Mouse (Mus musculus): ENCODE measurements around the gene Gm20479.
A peak's percentile ranks its signal among the peaks of the same experiment; 100 is the strongest.

Gm20479 gene

DNA sequence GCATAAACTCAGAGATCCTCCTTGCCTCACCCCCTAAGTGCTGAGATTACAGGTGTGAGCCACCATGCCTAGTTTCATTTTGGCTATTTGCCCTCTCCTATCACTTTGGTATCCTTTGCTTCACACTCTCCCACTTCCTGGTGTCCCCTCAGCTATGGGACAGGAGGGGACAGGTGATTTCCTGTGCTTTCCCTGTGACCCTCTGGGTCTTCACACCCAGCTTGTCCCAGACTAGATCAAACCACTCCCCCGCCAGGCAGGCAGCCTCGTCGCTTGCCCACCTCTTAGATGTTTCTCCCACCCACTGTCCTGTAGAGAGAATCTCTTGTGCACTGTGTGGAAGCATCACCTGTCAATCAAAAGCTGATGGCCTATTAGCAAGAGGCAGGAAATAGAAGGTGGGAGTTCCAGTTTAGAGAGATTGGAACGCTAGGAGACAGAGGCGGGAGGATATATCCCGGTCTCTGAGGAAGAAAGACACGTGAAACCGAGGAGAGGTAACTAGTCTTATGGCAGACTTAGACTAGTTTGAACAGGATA, 46.2 kb downstream of the Gm20479 start:
- DNase-seq (ENCODE audit: low read depth), result no peak

DNA sequence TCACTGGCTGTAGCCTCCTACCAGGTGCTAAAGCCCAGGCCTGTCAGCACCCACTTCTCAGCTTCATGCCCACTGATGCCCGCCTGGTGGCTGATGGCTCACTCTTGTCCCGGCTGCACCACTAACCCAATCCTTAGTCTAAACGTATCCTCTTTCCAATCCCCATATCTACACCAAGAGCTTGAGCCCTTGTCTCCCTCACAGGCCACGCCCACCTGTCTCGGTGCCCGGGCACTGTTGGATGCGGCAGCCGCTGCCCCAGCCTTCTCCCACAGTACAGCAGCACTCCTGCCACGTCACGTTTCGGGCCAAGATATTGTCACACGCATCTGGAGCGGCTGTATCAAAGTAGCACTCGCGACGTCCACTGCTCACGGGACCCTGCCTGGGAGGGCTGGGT, 46.9 kb downstream of the Gm20479 start:
- no peak for DNase-seq (ENCODE audit: low read depth)

DNA sequence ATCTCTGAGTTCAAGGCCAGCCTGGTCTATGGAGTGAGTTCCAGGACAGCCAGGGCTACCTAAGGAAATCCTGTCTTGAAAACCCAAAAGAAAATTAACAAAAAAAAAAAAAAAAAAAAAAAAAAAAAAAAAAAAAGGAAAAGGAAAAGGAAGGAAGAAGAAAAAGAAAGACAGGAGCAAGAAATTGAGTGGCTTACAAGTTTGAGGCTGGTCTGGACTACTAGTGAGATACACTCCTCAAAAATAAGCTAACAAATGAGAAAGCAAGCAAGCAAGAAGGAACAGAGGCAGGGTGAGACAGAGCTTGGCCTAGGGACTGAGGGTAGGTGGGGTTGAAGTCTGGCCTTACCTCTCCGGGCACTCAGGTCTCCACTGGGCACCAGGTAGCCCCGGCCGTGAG, 47.4 kb downstream of the Gm20479 start:
- DNase-seq (ENCODE audit: low read depth), result no peak

DNA sequence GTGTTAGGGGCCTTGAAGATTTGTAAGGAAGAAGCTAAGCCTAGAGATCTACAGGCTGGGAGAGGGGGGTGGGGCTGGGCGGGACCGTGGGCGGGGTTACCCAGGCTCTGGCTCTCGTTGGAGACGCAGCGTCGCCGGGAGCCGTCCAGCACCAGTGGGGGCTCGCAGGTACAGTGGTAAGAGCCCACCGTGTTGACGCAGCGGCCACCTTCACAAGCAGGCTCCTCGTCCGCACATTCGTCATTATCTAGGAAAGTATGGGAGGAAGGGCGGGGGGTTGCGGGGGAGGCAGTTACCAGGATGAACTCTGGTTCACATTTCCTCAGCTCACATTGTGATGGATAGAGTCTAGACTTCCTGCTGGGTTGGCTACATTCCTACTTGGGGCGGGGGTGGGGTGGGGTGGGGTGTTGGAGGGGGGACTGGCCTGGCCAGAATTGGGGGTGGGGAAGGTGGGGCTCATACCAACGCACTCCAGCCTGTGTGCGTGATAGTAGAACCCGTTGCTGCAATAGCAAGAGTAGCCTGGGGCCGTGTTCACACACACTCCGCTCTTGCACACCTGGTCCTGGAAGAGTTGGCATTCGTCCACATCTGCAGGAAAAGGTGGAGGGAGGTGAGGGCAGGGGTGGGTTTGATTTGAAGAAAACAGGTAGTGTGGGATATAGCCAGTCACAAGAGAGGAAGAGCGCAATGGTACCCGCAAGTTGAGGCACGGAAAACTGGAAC, 48.2 kb downstream of the Gm20479 start:
- DNase-seq (ENCODE audit: low read depth), result no peak

DNA sequence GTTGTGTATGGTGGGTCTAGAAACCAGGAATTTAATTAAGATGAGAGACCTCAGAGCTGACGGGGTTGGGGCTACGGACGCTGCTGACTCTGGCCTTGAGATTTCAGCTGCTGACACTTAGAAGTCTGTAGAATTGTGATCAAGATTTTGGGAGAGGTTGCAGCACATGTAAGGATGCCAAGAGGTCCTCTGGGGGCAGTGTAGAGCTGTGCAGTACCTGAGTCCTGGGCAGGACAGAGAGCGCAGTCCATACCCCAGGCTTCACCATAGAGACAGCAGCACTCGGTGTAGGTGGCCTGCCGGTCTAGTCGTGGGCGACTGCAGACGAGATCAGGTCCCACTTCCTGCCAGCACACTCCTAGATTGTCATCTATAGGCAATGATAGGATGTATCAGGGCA, 49.7 kb downstream of the Gm20479 start:
- DNase-seq (ENCODE audit: low read depth), result no peak

DNA sequence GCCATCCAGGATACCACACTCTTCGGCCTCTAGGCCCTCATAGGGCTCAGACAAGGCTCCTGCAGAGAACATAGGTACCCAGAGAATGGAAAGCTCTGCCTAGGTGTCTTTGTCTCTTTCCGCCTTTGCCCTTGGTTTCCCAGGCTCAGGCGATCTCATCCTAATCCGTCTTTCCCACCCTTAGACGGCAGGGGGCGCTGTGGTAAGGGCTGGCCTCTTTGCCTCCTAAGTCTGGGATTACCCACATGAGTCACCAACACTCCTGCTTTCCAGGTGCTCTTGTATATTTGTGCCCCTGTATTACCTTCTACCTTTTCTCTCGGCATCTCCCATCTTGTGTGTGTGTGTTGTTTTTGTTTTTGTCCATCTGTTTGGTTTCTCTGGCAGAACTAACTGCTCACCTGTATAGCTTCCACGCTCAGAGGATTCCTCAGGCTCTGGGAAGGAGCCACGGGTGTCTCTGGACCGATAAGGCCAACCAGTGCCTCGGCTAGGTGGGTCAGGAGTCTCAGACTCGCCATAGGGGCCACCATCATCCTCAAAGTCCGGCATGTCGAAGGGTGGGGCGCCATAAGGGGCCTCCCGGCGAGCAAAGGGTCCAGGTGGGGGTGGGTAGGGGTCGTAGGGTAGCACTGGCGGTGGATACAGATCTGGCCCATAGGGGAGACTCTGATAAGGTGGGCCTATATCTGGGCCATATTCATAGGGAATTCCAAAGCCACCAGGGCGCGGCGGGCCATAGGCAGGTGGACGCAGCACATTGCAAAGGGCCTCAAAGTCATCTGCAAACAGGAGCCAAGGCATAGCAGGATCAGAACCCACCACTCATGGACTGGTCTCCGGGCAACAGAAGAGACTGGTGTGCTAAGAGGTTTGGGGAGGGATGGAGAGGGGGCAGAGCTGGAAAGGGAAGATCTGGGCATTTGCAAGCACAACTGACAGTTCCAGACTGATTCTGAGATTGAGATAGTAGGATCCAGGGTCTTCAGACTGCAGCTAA, 50.8 kb downstream of the Gm20479 start:
- peak; percentile 44 for DNase-seq (ENCODE audit: low read depth)

DNA sequence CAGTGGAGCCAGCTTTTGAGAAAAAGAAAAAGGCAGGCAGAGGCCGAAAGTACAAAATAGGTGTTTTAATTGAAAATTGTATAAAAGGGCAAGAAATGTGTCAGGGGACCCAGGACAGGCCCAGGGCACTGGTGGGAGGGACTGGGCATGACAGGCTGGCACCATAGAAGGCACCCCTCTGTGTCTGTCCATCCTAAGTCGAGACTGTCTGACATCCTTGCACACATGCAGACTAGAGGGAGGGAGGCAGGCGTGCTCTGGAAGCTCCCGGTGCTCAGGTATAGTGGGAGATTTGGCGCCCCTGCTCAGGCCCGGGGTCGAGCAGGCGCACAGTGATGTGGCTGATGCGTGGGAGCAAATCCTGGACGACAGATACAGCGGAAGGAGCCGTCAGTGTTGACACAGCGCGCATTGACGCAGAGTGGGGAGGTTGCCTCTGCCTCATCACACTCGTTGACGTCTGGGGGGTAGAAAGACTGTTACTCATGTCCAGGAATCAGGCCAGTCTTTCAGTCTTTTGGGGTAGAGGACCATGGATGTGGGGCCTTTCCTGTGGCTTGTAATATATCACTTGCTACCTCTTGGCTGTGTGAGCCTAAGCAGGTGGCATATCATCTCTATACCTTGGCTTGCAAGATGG, 52.0 kb downstream of the Gm20479 start:
- no peak for DNase-seq (ENCODE audit: low read depth)
